Mouse (Mus musculus): ENCODE measurements around the gene Zfp467.

DNA sequence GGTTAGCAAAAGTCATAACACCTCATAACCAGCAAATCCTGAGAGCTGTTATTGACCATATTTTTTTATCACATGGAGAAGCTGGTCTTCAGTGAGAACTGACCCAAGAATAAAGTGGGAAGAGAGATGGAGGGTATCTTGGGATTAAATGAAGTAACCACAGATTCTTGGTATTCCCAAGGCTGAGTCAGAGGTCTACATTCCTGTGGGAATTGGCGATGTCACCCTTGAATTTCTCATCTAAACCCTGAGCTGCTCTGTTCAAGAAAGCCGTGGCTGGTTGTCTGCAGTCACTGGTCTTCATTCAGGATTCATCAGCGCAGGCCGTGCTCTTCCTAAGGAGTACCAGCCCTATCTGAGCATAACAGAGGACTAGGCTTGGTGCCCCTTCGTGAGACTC, 18.7 kb downstream of the Zfp467 start:
- TF ChIP-seq CTCF (IDR thresholded peaks at IDR 0.05; ENCODE audit: low read depth) (no peak), EP300 (IDR thresholded peaks at IDR 0.05; ENCODE audit: low read depth) (no peak)

Data from heart, postnatal 0 days (tissue).